Mouse (Mus musculus) thymus, adult 2 months (tissue): Measurements from ENCODE around the gene Tmem129.

ENCODE experiments used
- CTCF ChIP-seq: fragments of 200-500 bp; IDR thresholded peaks from 2 replicates; pipeline ENCODE4 v1.5.1; 2012; ENCODE audit warnings: mild to moderate bottlenecking, control low read depth, low read length, moderate library complexity, borderline replicate concordance; ENCODE audit not compliant: control insufficient read depth, poor library complexity, insufficient read depth; ENCODE audit errors: extremely low read depth
- POLR2A ChIP-seq: fragments of 200-500 bp; IDR thresholded peaks from 2 replicates; pipeline ENCODE4 v1.6.1; 2012; ENCODE audit warnings: mild to moderate bottlenecking, low read length, control low read depth, moderate library complexity; ENCODE audit not compliant: control insufficient read depth, poor library complexity, insufficient read depth; ENCODE audit errors: extremely low read depth

GRCm38 (mm10) chr5:33623766-33624165 lies 34.5 kb downstream of the Tmem129 start:
- TF ChIP-seq POLR2A (no peak), CTCF (no peak)
